Mouse (Mus musculus) left cerebral cortex, postnatal 36 days (tissue): ENCODE results near the gene Gm21828. TPM values are rescaled to one million over a fixed set of nuclear protein-coding genes. Genes with fewer than 3 reads are reported as not detected.
"Not testable (repeated sequence)": the region's sequence is repeated elsewhere in the genome, so short reads cannot be mapped to it uniquely, and the experiment has no call there.

Source experiments
- DNase-seq, 2 experiments: peaks; one replicate each; pipeline ENCODE4 v3.0.0; 2021 to 2022; ENCODE audit warnings: low spot score in 2 of 2, mixed read lengths in 1 of 2
- intact Hi-C: fragments of 180-260 bp; cut with DNase I; formaldehyde crosslinking; loops from one replicate; pipeline ENCODE4 v1.15.1; 2025
- total RNA-seq, 2 experiments: library from RNA; stranded (reverse); gene quantifications; 2 replicates each; pipeline ENCODE4 v1.2.3; 2021

Gene Gm21828
- total RNA-seq = not detected

- intact Hi-C loops, DNase-seq: not testable (repeated sequence)
Measured at GRCm38 (mm10) chrY:13223828-13224227, at the start of gene Gm21828. Gene Gm21828, minus strand, starts transcription at chrY:13223928.

- intact Hi-C loops = not testable (repeated sequence)
Measured at GRCm38 (mm10) chrY:13252091-13252490, 28.4 kb upstream of the Gm21828 start, which contains the start of the genes Gm21440 and Gm21454. Gene Gm21440, plus strand, starts transcription at chrY:13252391. Gene Gm21454, plus strand, starts transcription at chrY:13252442.

More at GRCm38 (mm10) chrY:13252091-13252490, 28.4 kb upstream of the Gm21828 start, which contains the start of the genes Gm21440 and Gm21454:
- not testable (repeated sequence) for DNase-seq

Other genes starting within 250 kb of the Gm21828 start
- gene Gm20807, start 181.0 kb downstream of the Gm21828 start, total RNA-seq = not detected
- gene Gm21891, start 90.4 kb downstream of the Gm21828 start, total RNA-seq = not detected
- gene Gm21425, start 62.0 kb downstream of the Gm21828 start, total RNA-seq = not detected
- gene Gm21440, start 28.5 kb upstream of the Gm21828 start, total RNA-seq = not detected
- not detected for gene Gm21454, start 28.5 kb upstream of the Gm21828 start, total RNA-seq
- not detected for gene Gm21725, start 125.1 kb upstream of the Gm21828 start, total RNA-seq
- not detected for gene Gm21866, start 241.7 kb upstream of the Gm21828 start, total RNA-seq